Mouse (Mus musculus) CH12.LX (cell line): ENCODE results near the gene Tmem223. TPM values are rescaled to one million over a fixed set of nuclear protein-coding genes. Genes with fewer than 3 reads are reported as not detected.

Experiments used
- DNase-seq: peaks from one replicate; pipeline ENCODE4 v3.0.0-alpha.2; 2013; ENCODE audit errors: extremely low read depth
- H3K27ac ChIP-seq: 2 replicates; pipeline ENCODE4 v1.5.1; 2012; ENCODE audit warnings: low read depth, mild to moderate bottlenecking, control low read depth, moderate library complexity; ENCODE audit not compliant: insufficient read depth
- H3K27me3 ChIP-seq: replicated peaks from 2 replicates; pipeline ENCODE3; 2012; ENCODE audit warnings: inconsistent platforms
- H3K36me3 ChIP-seq, 2 experiments: replicated peaks in 1 of 2; 2 replicates each; pipeline versions ENCODE3 to v1.6.1; 2012; ENCODE audit warnings: inconsistent platforms in 1 of 2, low read length in 1 of 2, mild to moderate bottlenecking in 1 of 2, mixed read lengths in 1 of 2, moderate library complexity in 1 of 2; ENCODE audit not compliant: control insufficient read depth in 1 of 2, insufficient read depth in 1 of 2
- H3K4me1 ChIP-seq, 2 experiments: 2 replicates each; pipeline ENCODE4 v1.6.1; 2012; ENCODE audit warnings: inconsistent platforms in 1 of 2, moderate library complexity in 1 of 2; ENCODE audit not compliant: insufficient read depth in 2 of 2, control insufficient read depth in 1 of 2
- H3K4me2 ChIP-seq: 2 replicates; pipeline ENCODE4 v1.6.1; 2012; ENCODE audit warnings: low read depth, mild to moderate bottlenecking, control low read depth; ENCODE audit not compliant: poor library complexity, insufficient read depth, severe bottlenecking
- H3K4me3 ChIP-seq, 3 experiments: fragments of 150-350 bp in 1 of 3; sonication (generic) in 1 of 3; replicated peaks in 1 of 3; 2 replicates each; pipeline versions ENCODE3 to v1.5.1; 2011 to 2012; ENCODE audit warnings: low read depth in 2 of 3, low read length in 2 of 3, mild to moderate bottlenecking in 2 of 3, moderate library complexity in 2 of 3, control low read depth in 1 of 3, improper control_type of control experiment in 1 of 3, inconsistent platforms in 1 of 3, mixed read lengths in 1 of 3; ENCODE audit not compliant: poor library complexity in 1 of 3
- H3K79me2 ChIP-seq: replicated peaks from 2 replicates; pipeline ENCODE4 v1.6.1; 2012; ENCODE audit warnings: mild to moderate bottlenecking, moderate library complexity; ENCODE audit not compliant: control insufficient read depth, poor library complexity, insufficient read depth, severe bottlenecking; ENCODE audit errors: extremely low read depth
- H3K9ac ChIP-seq: 2 replicates; pipeline ENCODE4 v1.6.1; 2012; ENCODE audit warnings: low read depth, mild to moderate bottlenecking, control low read depth, moderate library complexity; ENCODE audit not compliant: insufficient read depth
- H3K9me3 ChIP-seq: replicated peaks from 2 replicates; pipeline ENCODE3; 2012; ENCODE audit warnings: low read length, inconsistent platforms, mixed read lengths
- BHLHE40 ChIP-seq: IDR thresholded peaks from 2 replicates; pipeline ENCODE4 v1.6.1; 2011; ENCODE audit warnings: mild to moderate bottlenecking, low read depth, low read length, improper control_type of control experiment
- CHD1 ChIP-seq: IDR thresholded peaks from 2 replicates; pipeline ENCODE4 v1.6.1; 2012; ENCODE audit warnings: low read depth, low read length, improper control_type of control experiment, inconsistent platforms
- CHD2 ChIP-seq: IDR thresholded peaks from 2 replicates; pipeline ENCODE4 v1.6.1; 2011; ENCODE audit warnings: low read length, improper control_type of control experiment
- CTCF ChIP-seq, 2 experiments: IDR thresholded peaks in 1 of 2; conservative IDR thresholded peaks in 1 of 2; 2 replicates each; pipeline ENCODE4 v1.5.1; 2011 to 2012; ENCODE audit warnings: low read depth in 2 of 2, low read length in 2 of 2, improper control_type of control experiment in 1 of 2, inconsistent platforms in 1 of 2, mild to moderate bottlenecking in 1 of 2, moderate library complexity in 1 of 2
- ELF1 ChIP-seq: IDR thresholded peaks from 2 replicates; pipeline ENCODE4 v1.6.1; 2014; ENCODE audit warnings: low read depth, mild to moderate bottlenecking, inconsistent platforms, low read length, improper control_type of control experiment
- EP300 ChIP-seq: IDR thresholded peaks from 2 replicates; pipeline ENCODE4 v1.6.1; 2011; ENCODE audit warnings: low read length, improper control_type of control experiment
- ETS1 ChIP-seq: conservative IDR thresholded peaks from 2 replicates; pipeline ENCODE4 v1.6.1; 2012; ENCODE audit warnings: low read depth, mild to moderate bottlenecking, inconsistent platforms, low read length, improper control_type of control experiment, moderate library complexity
- GABPA ChIP-seq: IDR thresholded peaks from 2 replicates; pipeline ENCODE4 v1.6.1; 2012; ENCODE audit warnings: low read depth, low read length, improper control_type of control experiment, inconsistent platforms; ENCODE audit not compliant: insufficient replicate concordance
- IRF4 ChIP-seq: IDR thresholded peaks from 2 replicates; pipeline ENCODE4 v1.6.1; 2014; ENCODE audit warnings: low read depth, mild to moderate bottlenecking, inconsistent platforms, low read length, improper control_type of control experiment
- JUN ChIP-seq: IDR thresholded peaks from 2 replicates; pipeline ENCODE4 v1.6.1; 2011; ENCODE audit warnings: low read depth, mild to moderate bottlenecking, low read length, improper control_type of control experiment, moderate library complexity; ENCODE audit not compliant: insufficient read depth
- JUND ChIP-seq: conservative IDR thresholded peaks from 2 replicates; pipeline ENCODE4 v1.6.1; 2011; ENCODE audit warnings: low read depth, low read length, improper control_type of control experiment
- MAFK ChIP-seq: IDR thresholded peaks from 2 replicates; pipeline ENCODE4 v1.6.1; 2011; ENCODE audit warnings: low read length, improper control_type of control experiment; ENCODE audit not compliant: insufficient replicate concordance
- MAX ChIP-seq: IDR thresholded peaks from 2 replicates; pipeline ENCODE4 v1.6.1; 2011; ENCODE audit warnings: low read length, improper control_type of control experiment
- MAZ ChIP-seq: IDR thresholded peaks from 2 replicates; pipeline ENCODE4 v1.6.1; 2012; ENCODE audit warnings: low read depth, mild to moderate bottlenecking, inconsistent platforms, low read length, improper control_type of control experiment, moderate library complexity
- MEF2A ChIP-seq: IDR thresholded peaks from 2 replicates; pipeline ENCODE4 v1.6.1; 2014; ENCODE audit warnings: low read depth, mild to moderate bottlenecking, inconsistent platforms, low read length, improper control_type of control experiment, borderline replicate concordance
- MXI1 ChIP-seq: IDR thresholded peaks from 2 replicates; pipeline ENCODE4 v1.6.1; 2011; ENCODE audit warnings: mild to moderate bottlenecking, low read depth, low read length, improper control_type of control experiment
- MYC ChIP-seq: IDR thresholded peaks from 2 replicates; pipeline ENCODE4 v1.6.1; 2011; ENCODE audit warnings: low read depth, mild to moderate bottlenecking, improper control_type of control experiment, low read length
- NELFE ChIP-seq: IDR thresholded peaks from 2 replicates; pipeline ENCODE4 v1.6.1; 2011; ENCODE audit warnings: low read depth, low read length, improper control_type of control experiment
- PAX5 ChIP-seq: IDR thresholded peaks from 2 replicates; pipeline ENCODE4 v1.6.1; 2012; ENCODE audit warnings: low read length, inconsistent platforms, mixed read lengths
- RAD21 ChIP-seq: IDR thresholded peaks from 2 replicates; pipeline ENCODE4 v1.6.1; 2011; ENCODE audit warnings: low read depth, mild to moderate bottlenecking, low read length, improper control_type of control experiment, moderate library complexity
- RCOR1 ChIP-seq: conservative IDR thresholded peaks from 2 replicates; pipeline ENCODE4 v1.6.1; 2012; ENCODE audit warnings: low read depth, mild to moderate bottlenecking, inconsistent platforms, low read length, improper control_type of control experiment
- SIN3A ChIP-seq: IDR thresholded peaks from 2 replicates; pipeline ENCODE4 v1.6.1; 2012; ENCODE audit warnings: low read length, improper control_type of control experiment, inconsistent platforms
- SMC3 ChIP-seq: IDR thresholded peaks from 2 replicates; pipeline ENCODE4 v1.6.1; 2011; ENCODE audit warnings: low read depth, low read length, improper control_type of control experiment
- TCF12 ChIP-seq: IDR thresholded peaks from 2 replicates; pipeline ENCODE4 v1.6.1; 2014; ENCODE audit warnings: low read depth, mild to moderate bottlenecking, inconsistent platforms, low read length, improper control_type of control experiment
- USF1 ChIP-seq: IDR thresholded peaks from 2 replicates; pipeline ENCODE4 v1.6.1; 2014; ENCODE audit warnings: low read depth, mild to moderate bottlenecking, inconsistent platforms, low read length, improper control_type of control experiment
- USF2 ChIP-seq: conservative IDR thresholded peaks from 2 replicates; pipeline ENCODE4 v1.6.1; 2011; ENCODE audit warnings: low read depth, low read length, improper control_type of control experiment
- ZC3H11A ChIP-seq: IDR thresholded peaks from 2 replicates; pipeline ENCODE4 v1.6.1; 2012; ENCODE audit warnings: low read depth, mild to moderate bottlenecking, inconsistent platforms, low read length, improper control_type of control experiment
- ZMIZ1 ChIP-seq: IDR thresholded peaks from 2 replicates; pipeline ENCODE4 v1.6.1; 2012; ENCODE audit warnings: low read depth, mild to moderate bottlenecking, inconsistent platforms, low read length, improper control_type of control experiment
- ZNF384 ChIP-seq: IDR thresholded peaks from 2 replicates; pipeline ENCODE4 v1.6.1; 2012; ENCODE audit warnings: low read depth, low read length, improper control_type of control experiment, inconsistent platforms
- dilution Hi-C: fragments of 300-500 bp; cut with MboI; formaldehyde crosslinking; loops from 2 replicates; pipeline ENCODE4 v1.14.3; 2020; ENCODE audit warnings: low sequenced_read_pairs; ENCODE audit not compliant: extremely low pct_unique_long_range_greater_than_20kb, extremely low pct_ligation_motif_present
- in situ Hi-C: fragments of 300-500 bp; cut with MboI; formaldehyde crosslinking; loops from 3 replicates; pipeline ENCODE4 v1.14.3; 2019; ENCODE audit warnings: low sequenced_read_pairs, low pct_ligation_motif_present, low pct_unique_long_range_greater_than_20kb, mixed read lengths
- polyA plus RNA-seq: library from polyadenylated mRNA; unstranded; fragments of >175 nt; gene quantifications from 2 replicates; pipeline ENCODE4 v1.2.1, GENCODE M21; 2012; ENCODE audit warnings: low read depth; ENCODE audit not compliant: insufficient read length
- total RNA-seq, 2 experiments: library from RNA; depleted of rRNA; stranded (reverse); fragments of 300-350 nt in 1 of 2; fragments of >200 nt in 1 of 2; gene quantifications; 2 replicates each; pipeline ENCODE4 v1.2.3; 2012 to 2014

Gene Tmem223
- total and polyA plus RNA-seq, 3 experiments = 45.7 to 106 (median 56.5) TPM

GRCm38 (mm10) chr19:8747368-8747767, 23.4 kb upstream of the Tmem223 start:
- dilution Hi-C loops = no loop called here
- DNase-seq = no peak
- peaks cover 71 to 91% of the 10 kb centered on the region in 2 experiments for H3K36me3 ChIP-seq

GRCm38 (mm10) chr19:8755652-8756051, 15.1 kb upstream of the Tmem223 start:
- Histone ChIP-seq H3K27me3 (no peaks in the 10 kb centered on the region), H3K36me3 (peaks cover 32 to 41% of the 10 kb centered on the region in 2 experiments), H3K27ac (no peak overlapping the region), H3K79me2 (peaks cover 45% of the 10 kb centered on the region), H3K9me3 (no peaks in the 10 kb centered on the region), H3K9ac (peak overlapping the region; percentile 80), H3K4me3 (no peak overlapping the region), H3K4me1 (peaks cover 0 to 26% of the 10 kb centered on the region in 2 experiments; a peak in 2 of 4 replicates), H3K4me2 (peak overlapping the region; percentile 97)
- no peak for DNase-seq
- TF ChIP-seq CTCF (conservative IDR thresholded peaks at IDR 0.05 in 1 of 2, IDR thresholded peaks at IDR 0.05 in 1 of 2; ENCODE audit: low read depth in 2 of 2, low read length in 2 of 2) (no peak), ZMIZ1 (no peak), TCF12 (no peak), SIN3A (no peak), JUN (no peak), CHD2 (no peak), MXI1 (no peak), CHD1 (no peak), SMC3 (no peak), PAX5 (no peak), JUND (no peak), USF1 (no peak), ELF1 (no peak), EP300 (no peak), ETS1 (no peak)
- in situ Hi-C loops (no loop called here), dilution Hi-C loops (no loop called here)

More at GRCm38 (mm10) chr19:8747368-8747767, 23.4 kb upstream of the Tmem223 start:
- H3K4me3 ChIP-seq = no peak overlapping the region
- H3K4me2 ChIP-seq = no peak overlapping the region
- no peak for TF ChIP-seq ZMIZ1
- TF ChIP-seq ETS1 = no peak
- no peak for TF ChIP-seq USF2
- no peak for TF ChIP-seq IRF4
- TF ChIP-seq SIN3A = no peak
- no peak for TF ChIP-seq MAFK
- no peak for TF ChIP-seq JUND
- TF ChIP-seq MYC = 0 out of 2 replicates have a peak, but pooled peaks have one; percentile 17
- no peak for TF ChIP-seq CHD1
- peak in 1 of 2 experiments; percentile 53; a peak in 2 of 4 replicates for TF ChIP-seq CTCF (conservative IDR thresholded peaks at IDR 0.05 in 1 of 2, IDR thresholded peaks at IDR 0.05 in 1 of 2; ENCODE audit: low read depth in 2 of 2, low read length in 2 of 2)
- TF ChIP-seq RCOR1 = no peak
- no peak for TF ChIP-seq GABPA
- TF ChIP-seq RAD21 = peak; percentile 22
- no peak for TF ChIP-seq MXI1
- no peak for TF ChIP-seq ELF1
- TF ChIP-seq SMC3 = peak; percentile 28
- no peak for TF ChIP-seq MEF2A
- TF ChIP-seq CHD2 = no peak
- TF ChIP-seq JUN = no peak
- no peak for TF ChIP-seq NELFE
- TF ChIP-seq MAX = no peak
- 0 out of 2 replicates have a peak, but pooled peaks have one; percentile 45 for TF ChIP-seq MAZ
- no peak for TF ChIP-seq TCF12
- no peak for TF ChIP-seq ZC3H11A
- no peak for TF ChIP-seq BHLHE40
- peak; percentile 90 for TF ChIP-seq ZNF384
- no peak for TF ChIP-seq USF1
- no peak overlapping the region for H3K9ac ChIP-seq
- no peaks in the 10 kb centered on the region for H3K9me3 ChIP-seq
- no peak overlapping the region for H3K27ac ChIP-seq
- in situ Hi-C loops = loop anchor here (25.0 kb wide), 1 partner anchor 365 kb away; no protein-coding TSS in a partner anchor
- peaks cover 4 to 13% of the 10 kb centered on the region in 2 experiments for H3K4me1 ChIP-seq
- H3K27me3 ChIP-seq = no peaks in the 10 kb centered on the region
- H3K79me2 ChIP-seq = peaks cover 13% of the 10 kb centered on the region
